Mouse (Mus musculus): ENCODE measurements at regions not wholly inside any gene's neighbourhood (a gene's known extent, or its start where the extent isn't known, plus 50 kb on each side); places are given as distances from the start of the nearest gene placed in this dataset.

DNA sequence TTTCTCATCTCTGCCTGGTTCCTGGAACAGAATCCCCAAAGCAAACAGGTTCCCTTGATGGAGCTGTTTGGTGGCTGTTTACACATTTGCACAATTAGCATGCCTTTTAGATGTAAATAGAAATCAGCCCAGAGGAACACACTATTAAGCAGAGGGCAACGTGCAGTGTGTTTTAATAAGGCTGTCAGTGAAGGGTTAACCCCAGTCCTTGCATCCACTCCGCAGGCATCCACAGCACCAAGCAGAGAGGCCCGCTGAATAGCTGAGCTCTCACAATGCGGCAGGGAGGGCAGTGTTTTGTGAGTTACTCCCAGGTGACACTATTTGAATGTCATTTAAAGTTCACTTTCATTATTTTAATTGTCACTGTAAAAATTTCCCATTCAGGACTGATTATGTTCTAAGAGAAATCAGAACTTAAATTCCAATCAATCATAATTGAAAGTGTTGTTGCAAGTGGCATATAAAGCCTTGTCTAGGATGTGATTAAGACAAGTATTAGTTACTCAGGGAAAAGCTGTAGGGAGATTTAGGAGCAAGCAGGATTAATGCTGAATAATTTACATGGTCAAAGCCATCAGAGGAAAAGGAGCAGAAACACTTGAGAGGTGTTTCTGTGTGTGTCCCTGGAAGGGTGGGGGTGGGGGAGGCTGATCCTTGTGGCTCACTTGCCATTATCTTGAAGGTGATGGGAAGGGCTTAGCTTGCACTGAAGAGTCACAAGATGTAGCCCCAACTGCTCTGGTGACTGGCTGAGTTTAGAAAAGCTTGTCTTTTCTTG, 528.1 kb downstream of the Gm9195 start:
- whole genome bisulfite sequencing = 9% methylated on average over 4 of the region's 4 CpGs

DNA sequence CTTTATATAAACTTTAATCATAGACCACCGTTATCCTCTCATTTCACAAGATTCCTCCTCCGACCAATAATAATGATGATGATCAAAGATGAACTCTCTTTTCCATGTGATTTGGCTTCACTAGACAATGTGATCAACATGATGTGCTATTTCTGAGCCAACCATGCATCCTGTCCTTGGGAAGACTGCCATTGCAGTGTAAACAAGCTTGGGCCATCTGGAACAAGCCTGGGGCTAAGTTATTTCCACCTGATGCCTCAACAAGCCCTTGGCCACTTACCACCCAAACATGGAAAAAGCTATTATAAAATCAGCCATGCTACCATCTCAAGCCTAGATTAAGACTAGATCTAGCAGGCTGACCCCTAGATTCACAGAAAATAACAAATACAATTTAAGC, 542.9 kb downstream of the Gm9195 start:
- ATAC-seq (replicated peaks; ENCODE audit: insufficient number of reproducible peaks, insufficient read depth, low FRiP score, low read depth) = no peak
- Histone ChIP-seq H3K27ac (no peak overlapping the region), H3K36me3 (no peaks in the 10 kb centered on the region), H3K4me2 (no peak overlapping the region), H3K4me3 (no peak overlapping the region), H3K9ac (no peak overlapping the region), H3K4me1 (replicated peaks) (no peaks in the 10 kb centered on the region), H3K27me3 (no peaks in the 10 kb centered on the region), H3K9me3 (replicated peaks) (no peaks in the 10 kb centered on the region)
- 79% methylated on average over 2 of the region's 2 CpGs for WGBS

More for the DNA sequence above, 528.1 kb downstream of the Gm9195 start:
- Histone ChIP-seq H3K4me1 (replicated peaks) (no peaks in the 10 kb centered on the region), H3K4me2 (no peak overlapping the region), H3K27me3 (no peaks in the 10 kb centered on the region), H3K36me3 (no peaks in the 10 kb centered on the region), H3K9me3 (replicated peaks) (no peaks in the 10 kb centered on the region), H3K4me3 (no peak overlapping the region), H3K9ac (no peak overlapping the region), H3K27ac (no peak overlapping the region)
- ATAC-seq (replicated peaks; ENCODE audit: insufficient number of reproducible peaks, insufficient read depth, low FRiP score, low read depth) = no peak

DNA sequence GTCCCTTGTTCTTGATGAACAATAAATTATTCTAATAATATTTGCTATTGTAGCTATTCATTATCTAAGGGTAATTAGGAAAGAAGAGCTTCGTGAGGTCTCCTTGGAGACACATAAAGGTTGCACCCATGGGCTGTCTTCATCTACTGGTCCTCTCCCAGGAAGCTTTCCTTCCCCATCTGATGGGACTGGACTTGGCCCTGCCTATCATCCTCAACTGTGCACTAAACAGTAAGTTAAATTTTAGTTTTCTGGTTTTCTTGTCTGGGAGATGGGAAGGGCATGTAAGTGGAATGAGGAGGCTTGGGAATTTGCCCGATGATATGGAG, 554.5 kb downstream of the Gm9195 start:
- ATAC-seq (replicated peaks; ENCODE audit: insufficient number of reproducible peaks, insufficient read depth, low FRiP score, low read depth) = no peak
- no peak overlapping the region for H3K4me3 ChIP-seq
- no peak overlapping the region for H3K9ac ChIP-seq
- H3K27ac ChIP-seq = no peak overlapping the region
- H3K9me3 ChIP-seq (replicated peaks) = no peaks in the 10 kb centered on the region
- 82% methylated on average over 2 of the region's 2 CpGs for WGBS
- no peaks in the 10 kb centered on the region for H3K27me3 ChIP-seq
- H3K36me3 ChIP-seq = no peaks in the 10 kb centered on the region
- H3K4me2 ChIP-seq = no peak overlapping the region
- H3K4me1 ChIP-seq (replicated peaks) = no peaks in the 10 kb centered on the region

DNA sequence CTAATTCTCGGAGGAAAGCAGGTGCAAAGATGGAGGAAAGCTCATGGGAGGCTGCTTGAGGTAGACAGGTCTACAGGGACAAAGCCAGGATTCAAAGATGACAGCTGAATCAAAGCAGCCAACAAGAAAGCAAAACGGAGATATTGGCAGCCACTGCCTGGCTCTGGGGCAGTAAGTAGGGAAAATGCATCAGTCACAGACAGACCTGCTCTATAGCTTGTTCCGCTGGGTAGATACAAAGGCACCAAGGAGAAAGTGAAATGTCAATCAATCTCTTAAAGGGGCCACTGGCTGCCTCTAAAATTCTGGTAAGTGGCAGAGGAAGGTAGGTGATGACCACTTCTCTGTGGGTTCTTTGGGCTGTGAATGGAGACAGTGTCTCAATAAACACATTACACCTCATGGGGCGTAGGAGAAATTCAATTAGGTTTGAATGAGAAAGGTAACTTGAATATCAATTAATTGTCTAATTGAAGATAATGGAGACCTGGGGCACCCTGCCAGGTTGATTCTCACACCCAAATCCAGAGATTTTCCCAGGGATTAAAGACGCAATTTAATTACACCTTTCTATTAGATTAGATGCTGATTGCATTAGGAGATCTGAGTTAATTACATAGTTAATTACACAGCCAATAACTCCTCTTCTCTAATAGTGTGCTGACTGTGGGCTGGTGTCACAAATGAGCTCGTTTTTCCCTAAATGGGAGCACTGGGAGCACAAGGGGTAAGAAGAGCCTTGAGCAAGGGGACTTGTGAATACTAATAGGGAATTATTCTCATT, 555.1 kb downstream of the Gm9195 start:
- Histone ChIP-seq H3K27ac (no peak overlapping the region), H3K4me1 (replicated peaks) (no peaks in the 10 kb centered on the region), H3K9me3 (replicated peaks) (no peaks in the 10 kb centered on the region), H3K9ac (no peak overlapping the region), H3K27me3 (no peaks in the 10 kb centered on the region), H3K36me3 (no peaks in the 10 kb centered on the region), H3K4me3 (no peak overlapping the region), H3K4me2 (no peak overlapping the region)
- ATAC-seq (replicated peaks; ENCODE audit: insufficient number of reproducible peaks, insufficient read depth, low FRiP score, low read depth) = no peak
- WGBS = 54% methylated on average over 6 of the region's 6 CpGs

- Histone ChIP-seq H3K4me3 (no peak overlapping the region), H3K4me2 (no peak overlapping the region), H3K9ac (no peak overlapping the region), H3K27ac (no peak overlapping the region), H3K27me3 (no peaks in the 10 kb centered on the region), H3K36me3 (no peaks in the 10 kb centered on the region), H3K4me1 (replicated peaks) (no peaks in the 10 kb centered on the region), H3K9me3 (replicated peaks) (no peaks in the 10 kb centered on the region)
- WGBS = 64% methylated on average over 5 of the region's 5 CpGs
- ATAC-seq (replicated peaks; ENCODE audit: insufficient number of reproducible peaks, insufficient read depth, low FRiP score, low read depth) = no peak
Measured at GRCm38 (mm10) chr14:71915964-71916363, 575.7 kb downstream of the Gm9195 start.

GRCm38 (mm10) chr14:71910936-71911335, 580.7 kb downstream of the Gm9195 start:
- no peak overlapping the region for H3K27ac ChIP-seq
- no peaks in the 10 kb centered on the region for H3K36me3 ChIP-seq
- no peaks in the 10 kb centered on the region for H3K27me3 ChIP-seq

GRCm38 (mm10) chr14:71895468-71895867, 596.2 kb downstream of the Gm9195 start:
- ATAC-seq (replicated peaks; ENCODE audit: insufficient number of reproducible peaks, insufficient read depth, low FRiP score, low read depth) = no peak
- H3K27me3 ChIP-seq = no peaks in the 10 kb centered on the region
- no peak overlapping the region for H3K4me2 ChIP-seq
- H3K4me1 ChIP-seq (replicated peaks) = no peaks in the 10 kb centered on the region
- H3K9ac ChIP-seq = no peak overlapping the region
- H3K4me3 ChIP-seq = no peak overlapping the region
- WGBS = 90% methylated on average over 4 of the region's 4 CpGs
- H3K9me3 ChIP-seq (replicated peaks) = no peaks in the 10 kb centered on the region
- no peak overlapping the region for H3K27ac ChIP-seq
- H3K36me3 ChIP-seq = no peaks in the 10 kb centered on the region

More at GRCm38 (mm10) chr14:71910936-71911335, 580.7 kb downstream of the Gm9195 start:
- no peak overlapping the region for H3K4me3 ChIP-seq
- no peak for ATAC-seq (replicated peaks; ENCODE audit: insufficient number of reproducible peaks, insufficient read depth, low FRiP score, low read depth)
- H3K9ac ChIP-seq = no peak overlapping the region
- H3K9me3 ChIP-seq (replicated peaks) = no peaks in the 10 kb centered on the region
- no peaks in the 10 kb centered on the region for H3K4me1 ChIP-seq (replicated peaks)
- WGBS = 81% methylated on average over 2 of the region's 2 CpGs
- H3K4me2 ChIP-seq = no peak overlapping the region

GRCm38 (mm10) chr14:71894811-71895210, 596.8 kb downstream of the Gm9195 start:
- Histone ChIP-seq H3K9ac (no peak overlapping the region), H3K4me3 (no peak overlapping the region), H3K36me3 (no peaks in the 10 kb centered on the region), H3K27me3 (no peaks in the 10 kb centered on the region), H3K4me2 (no peak overlapping the region), H3K9me3 (replicated peaks) (no peaks in the 10 kb centered on the region), H3K4me1 (replicated peaks) (no peaks in the 10 kb centered on the region), H3K27ac (no peak overlapping the region)
- ATAC-seq (replicated peaks; ENCODE audit: insufficient number of reproducible peaks, insufficient read depth, low FRiP score, low read depth) = no peak
- 77% methylated on average over 4 of the region's 4 CpGs for WGBS

DNA sequence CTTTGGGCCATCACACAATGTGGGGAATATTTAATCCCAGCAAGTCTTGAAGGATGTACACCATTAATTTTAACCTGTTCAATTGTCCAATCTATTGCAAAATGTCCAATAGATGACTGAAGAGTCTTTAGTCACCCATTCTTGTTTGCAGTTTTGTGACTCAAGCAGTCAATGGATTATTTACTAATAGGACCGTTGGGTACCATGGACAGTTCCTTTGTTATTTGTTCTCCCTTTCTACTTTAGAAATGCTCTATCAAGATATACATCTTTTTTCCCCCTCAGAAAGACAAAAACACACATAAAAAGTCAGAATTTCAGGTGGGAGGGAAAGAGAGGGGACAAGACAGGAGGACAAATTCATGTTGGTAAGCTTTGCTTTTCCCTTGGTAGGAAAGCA, 598.3 kb downstream of the Gm9195 start:
- H3K27ac ChIP-seq = no peak overlapping the region
- H3K4me3 ChIP-seq = no peak overlapping the region
- WGBS = 59% methylated on average over 1 of the region's 1 CpGs
- ATAC-seq (replicated peaks; ENCODE audit: insufficient number of reproducible peaks, insufficient read depth, low FRiP score, low read depth) = no peak
- no peaks in the 10 kb centered on the region for H3K4me1 ChIP-seq (replicated peaks)
- H3K36me3 ChIP-seq = no peaks in the 10 kb centered on the region
- no peak overlapping the region for H3K4me2 ChIP-seq
- no peaks in the 10 kb centered on the region for H3K27me3 ChIP-seq
- H3K9me3 ChIP-seq (replicated peaks) = no peaks in the 10 kb centered on the region
- no peak overlapping the region for H3K9ac ChIP-seq

GRCm38 (mm10) chr14:71891667-71892066, 600.0 kb downstream of the Gm9195 start:
- H3K9ac ChIP-seq = no peak overlapping the region
- no peaks in the 10 kb centered on the region for H3K9me3 ChIP-seq (replicated peaks)
- no peak overlapping the region for H3K27ac ChIP-seq
- no peak overlapping the region for H3K4me3 ChIP-seq
- 53% methylated on average over 1 of the region's 1 CpGs for WGBS
- H3K36me3 ChIP-seq = no peaks in the 10 kb centered on the region
- H3K4me2 ChIP-seq = no peak overlapping the region
- no peak for ATAC-seq (replicated peaks; ENCODE audit: insufficient number of reproducible peaks, insufficient read depth, low FRiP score, low read depth)
- H3K4me1 ChIP-seq (replicated peaks) = no peaks in the 10 kb centered on the region
- H3K27me3 ChIP-seq = no peaks in the 10 kb centered on the region

- H3K9me3 ChIP-seq (replicated peaks) = no peaks in the 10 kb centered on the region
- H3K27ac ChIP-seq = no peak overlapping the region
- no peaks in the 10 kb centered on the region for H3K27me3 ChIP-seq
- H3K4me3 ChIP-seq = no peak overlapping the region
- WGBS = 64% methylated on average over 2 of the region's 2 CpGs
- no peak overlapping the region for H3K9ac ChIP-seq
- no peaks in the 10 kb centered on the region for H3K4me1 ChIP-seq (replicated peaks)
- no peak overlapping the region for H3K4me2 ChIP-seq
- ATAC-seq (replicated peaks; ENCODE audit: insufficient number of reproducible peaks, insufficient read depth, low FRiP score, low read depth) = no peak
- no peaks in the 10 kb centered on the region for H3K36me3 ChIP-seq
Measured at GRCm38 (mm10) chr14:71882871-71883270, 608.8 kb downstream of the Gm9195 start.

DNA sequence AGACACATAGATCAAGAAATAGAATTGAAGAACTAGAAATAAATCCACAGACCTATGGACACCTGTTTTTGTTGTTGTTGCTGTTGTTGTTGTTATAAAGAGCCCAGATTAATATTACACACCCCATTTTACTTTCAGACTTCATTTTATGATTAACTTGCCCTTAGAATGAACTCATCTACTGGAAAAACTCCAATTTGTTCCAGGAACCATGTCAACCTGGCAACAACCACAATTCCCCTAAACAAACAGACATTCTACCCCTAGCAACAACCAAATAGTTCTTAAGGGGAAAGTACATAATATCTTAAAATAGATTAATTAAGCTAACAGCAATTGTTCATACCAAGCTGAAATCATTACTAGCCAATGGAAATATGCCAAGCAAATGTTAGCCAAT, 646.1 kb downstream of the Gm9195 start:
- H3K4me1 ChIP-seq (replicated peaks) = no peaks in the 10 kb centered on the region
- H3K27ac ChIP-seq = no peak overlapping the region
- ATAC-seq (replicated peaks; ENCODE audit: insufficient number of reproducible peaks, insufficient read depth, low FRiP score, low read depth) = no peak
- no peaks in the 10 kb centered on the region for H3K36me3 ChIP-seq
- H3K4me3 ChIP-seq = no peak overlapping the region
- no peaks in the 10 kb centered on the region for H3K9me3 ChIP-seq (replicated peaks)
- H3K4me2 ChIP-seq = no peak overlapping the region
- H3K9ac ChIP-seq = no peak overlapping the region
- H3K27me3 ChIP-seq = no peaks in the 10 kb centered on the region
